Mouse (Mus musculus) cerebellum, adult 18-20 months (tissue): ENCODE data around the gene Cxcl16.

Experiments
- DNase-seq, 2 experiments: peaks; one replicate each; pipeline ENCODE4 v3.0.0; 2021

The Cxcl16 gene

GRCm38 (mm10) chr11:70409594-70410296, 50.0 kb downstream of the Cxcl16 start, which contains the start of gene Pelp1:
Gene Pelp1 (minus strand): TSS chr11:70410031.
- DNase-seq: peak; percentile 78 to 85
